Comparison of ENCODE assay signal across 8 mouse cellular contexts in genomic region chr17:27028284-27028795, GRCm38 (mm10). TPM values are rescaled to one million over a fixed set of nuclear protein-coding genes. Genes with fewer than 3 reads are reported as not detected.
DNase-seq lines count a peak whose midpoint lies in the region; ATAC-seq and TF ChIP-seq lines count a peak whose summit lies in the region.

No protein-coding gene starts in this region.

- H3K4me2 ChIP-seq in forebrain, embryonic 15.5 days (replicated peaks), result peak overlapping the region; percentile 75
- peak overlapping the region; percentile 93 for H3K4me2 ChIP-seq in lung, embryonic 14.5 days

- 0% methylated on average over 19 of the region's 19 CpGs for WGBS in forebrain, embryonic 15.5 days
- under 1% methylated on average over 19 of the region's 19 CpGs for WGBS in lung, embryonic 14.5 days
- WGBS in olfactory bulb, adult 2 months, result under 1% methylated on average over 19 of the region's 19 CpGs
- under 1% methylated on average over 19 of the region's 19 CpGs for WGBS in thymus, adult 2 months

- H3K27me3 ChIP-seq in forebrain, embryonic 15.5 days, result no peaks in the 10 kb centered on the region
- H3K27me3 ChIP-seq in lung, embryonic 14.5 days (ENCODE audit: insufficient read depth, low read length), result no peaks in the 10 kb centered on the region
- H3K27me3 ChIP-seq in thymus, adult 2 months (ENCODE audit: control insufficient read depth, insufficient read depth, low read length), result no peaks in the 10 kb centered on the region

- ATAC-seq in forebrain, embryonic 15.5 days (replicated peaks), result peak; percentile 80
- ATAC-seq in lung, embryonic 14.5 days (ENCODE audit: insufficient read depth), result peak; percentile 88

- peak overlapping the region; percentile 41; the same call in 1 of the 2 replicates for H3K27ac ChIP-seq in forebrain, embryonic 15.5 days (replicated peaks)
- H3K27ac ChIP-seq in layer of hippocampus, adult 2 months, result peak overlapping the region; percentile 97
- peak overlapping the region; percentile 84 for H3K27ac ChIP-seq in lung, embryonic 14.5 days (ENCODE audit: low read depth)
- peak overlapping the region; percentile 86 for H3K27ac ChIP-seq in olfactory bulb, adult 2 months (ENCODE audit: insufficient read depth, low read depth, low read length)
- H3K27ac ChIP-seq in thymus, adult 2 months (ENCODE audit: control insufficient read depth, insufficient read depth, low read length), result peak overlapping the region; percentile 62

- peak overlapping the region; percentile 84 for H3K9ac ChIP-seq in forebrain, embryonic 15.5 days (replicated peaks)
- H3K9ac ChIP-seq in lung, embryonic 14.5 days, result peak overlapping the region; percentile 98

- peak overlapping the region; percentile 66 for H3K4me3 ChIP-seq in forebrain, embryonic 15.5 days
- H3K4me3 ChIP-seq in layer of hippocampus, adult 2 months, result peak overlapping the region; percentile 97
- H3K4me3 ChIP-seq in lung, embryonic 14.5 days (ENCODE audit: low read depth, low read length), result peak overlapping the region; percentile 75
- H3K4me3 ChIP-seq in olfactory bulb, adult 2 months (ENCODE audit: insufficient read depth, low read depth, low read length), result peak overlapping the region; percentile 74
- H3K4me3 ChIP-seq in thymus, adult 2 months (ENCODE audit: control insufficient read depth, insufficient read depth, low read length), result peak overlapping the region; percentile 91

- TF ChIP-seq POLR2A in olfactory bulb, adult 2 months (IDR thresholded peaks at IDR 0.05; ENCODE audit: insufficient read depth, low read depth, low read length), result 0 out of 2 replicates have a peak, but pooled peaks have one; percentile 28
- TF ChIP-seq POLR2A in thymus, adult 2 months (IDR thresholded peaks at IDR 0.05; ENCODE audit: control insufficient read depth, extremely low read depth, insufficient read depth, low read length, poor library complexity), result no peak

- H3K36me3 ChIP-seq in forebrain, embryonic 15.5 days, result peaks cover 9% of the 10 kb centered on the region; the same call in 1 of the 2 replicates
- H3K36me3 ChIP-seq in lung, embryonic 14.5 days (ENCODE audit: insufficient read depth), result peaks cover 25% of the 10 kb centered on the region
- H3K36me3 ChIP-seq in thymus, adult 2 months (ENCODE audit: control insufficient read depth, insufficient read depth, low read length), result peaks cover 11% of the 10 kb centered on the region

- H3K4me1 ChIP-seq in forebrain, embryonic 15.5 days, result peaks cover 22% of the 10 kb centered on the region
- peaks cover 5% of the 10 kb centered on the region; the same call in 1 of the 2 replicates for H3K4me1 ChIP-seq in lung, embryonic 14.5 days (ENCODE audit: insufficient read depth)
- H3K4me1 ChIP-seq in olfactory bulb, adult 2 months (ENCODE audit: control insufficient read depth, insufficient read depth, low read length), result peaks cover 30% of the 10 kb centered on the region
- H3K4me1 ChIP-seq in thymus, adult 2 months (replicated peaks; ENCODE audit: control insufficient read depth, insufficient read depth, low read length), result peaks cover 18% of the 10 kb centered on the region

- TF ChIP-seq CTCF in layer of hippocampus, adult 2 months (conservative IDR thresholded peaks at IDR 0.05), result peak; percentile 95
- peak; percentile 87 for TF ChIP-seq CTCF in lung, embryonic 14.5 days (IDR thresholded peaks at IDR 0.05; ENCODE audit: low read depth)
- TF ChIP-seq CTCF in olfactory bulb, adult 2 months (IDR thresholded peaks at IDR 0.05; ENCODE audit: insufficient read depth, low read depth, low read length), result peak; percentile 73
- TF ChIP-seq CTCF in thymus, adult 2 months (IDR thresholded peaks at IDR 0.05; ENCODE audit: borderline replicate concordance, control insufficient read depth, extremely low read depth, insufficient read depth, low read length, poor library complexity), result peak; percentile 87

- H3K9me3 ChIP-seq in forebrain, embryonic 15.5 days, result no peaks in the 10 kb centered on the region
- H3K9me3 ChIP-seq in lung, embryonic 14.5 days (ENCODE audit: low read depth, low read length), result no peaks in the 10 kb centered on the region

- intact Hi-C loops in heart, postnatal 36 days (cut with DNase I), result loop anchor here (5.0 kb wide), 2 partner anchors 96 to 111 kb away; partner anchors contain the start of genes Kifc5b and Phf1

- DNase-seq in ES-CJ7 (ENCODE audit: low read depth, low spot score), result peak; percentile 88
- peak; percentile 89 for DNase-seq in cerebellum, adult 11 months
- peak; percentile 91 for DNase-seq in heart, postnatal 36 days
- DNase-seq in layer of hippocampus, adult 2 months (ENCODE audit: low spot score in 2 of 2), result peak; percentile 89 to 90
- peak; percentile 94 for DNase-seq in lung, embryonic 14.5 days
- DNase-seq in thymus, adult 2 months, result peak; percentile 90

RNA-seq across cellular contexts. Expression of gene Bak1, which starts 0.5 kb away (rescaled TPM):
- 2.3 and 2.7 TPM in 2 replicates for polyA plus RNA-seq in forebrain, embryonic 15.5 days (2015; fragmentation: Nextera tagmentation; extraction: Ambion mirVana)
- total RNA-seq in heart, postnatal 36 days (2021), result 10 to 100 TPM; 20.0 to 21.2 TPM
- 10 to 100 TPM; 12.7 to 14.3 TPM for total RNA-seq in layer of hippocampus, adult 2 months (2021)
- 12.0 and 13.8 TPM in 2 replicates for polyA plus RNA-seq in lung, embryonic 14.5 days (2014; fragmentation: Nextera tagmentation; extraction: Ambion mirVana)
- not detected in 2 replicates for polyA plus RNA-seq in olfactory bulb, adult 2 months (2012; ENCODE audit: insufficient read depth, insufficient read length, low replicate concordance, missing spikeins)
- polyA plus RNA-seq in thymus, adult 2 months (2012; rRNA removed), result 118 and 131 TPM in 2 replicates

RNA-seq across cellular contexts. Expression of gene Itpr3, which starts 28.8 kb away (rescaled TPM):
- 0.43 and 0.46 TPM in 2 replicates for polyA plus RNA-seq in forebrain, embryonic 15.5 days (2015; fragmentation: Nextera tagmentation; extraction: Ambion mirVana)
- 1 to 10 TPM; 5.3 to 6.7 TPM for total RNA-seq in heart, postnatal 36 days (2021)
- total RNA-seq in layer of hippocampus, adult 2 months (2021), result 1 to 10 TPM; 2.6 to 3.6 TPM
- 5.1 and 5.8 TPM in 2 replicates for polyA plus RNA-seq in lung, embryonic 14.5 days (2014; fragmentation: Nextera tagmentation; extraction: Ambion mirVana)
- polyA plus RNA-seq in olfactory bulb, adult 2 months (2012; ENCODE audit: insufficient read depth, insufficient read length, low replicate concordance, missing spikeins), result not detected in 2 replicates
- 42.0 and 54.2 TPM in 2 replicates for polyA plus RNA-seq in thymus, adult 2 months (2012; rRNA removed)

RNA-seq across cellular contexts. Expression of gene Zbtb9, which starts 55.4 kb away (rescaled TPM):
- 15.8 and 17.2 TPM in 2 replicates for polyA plus RNA-seq in forebrain, embryonic 15.5 days (2015; fragmentation: Nextera tagmentation; extraction: Ambion mirVana)
- 1 to 10 TPM; 2.1 to 2.6 TPM for total RNA-seq in heart, postnatal 36 days (2021)
- 10 to 100 TPM; 14.8 to 15.7 TPM for total RNA-seq in layer of hippocampus, adult 2 months (2021)
- polyA plus RNA-seq in lung, embryonic 14.5 days (2014; fragmentation: Nextera tagmentation; extraction: Ambion mirVana), result 13.3 TPM in 2 replicates
- 109 TPM in 1 of 2 replicates, not detected in the other for polyA plus RNA-seq in olfactory bulb, adult 2 months (2012; ENCODE audit: insufficient read depth, insufficient read length, low replicate concordance, missing spikeins)
- 54.6 and 60.7 TPM in 2 replicates for polyA plus RNA-seq in thymus, adult 2 months (2012; rRNA removed)

Comparison
In these comparisons a context has a peak if more than half of its experiments do, and no peak if none do; other contexts are left out.
1. Peak in every context shown above with its lines: DNase-seq, ATAC-seq, H3K4me3 ChIP-seq and H3K27ac ChIP-seq.
2. H3K27ac ChIP-seq: peak in every context shown above with its lines; median percentile 97 in layer of hippocampus, adult 2 months; 86 in olfactory bulb, adult 2 months; 84 in lung, embryonic 14.5 days; 62 in thymus, adult 2 months; 41 in forebrain, embryonic 15.5 days.